Mouse (Mus musculus) midbrain, postnatal 0 days (tissue): ENCODE results near the gene Slc22a14. TPM values are rescaled to one million over a fixed set of nuclear protein-coding genes. Genes with fewer than 3 reads are reported as not detected.
A peak's percentile ranks its signal among the peaks of the same experiment; 100 is the strongest.

Experiments used
- ATAC-seq: fragments of 200-750 bp; cut with Nextera tagmentation; 2 replicates; pipeline ENCODE4 v1.8.0; 2017; ENCODE audit warnings: moderate number of reproducible peaks, mild to moderate bottlenecking, moderate TSS enrichment, moderate library complexity; ENCODE audit not compliant: low FRiP score
- DNase-seq: peaks from one replicate; pipeline ENCODE4 v3.0.0-alpha.2; 2015; ENCODE audit warnings: low spot score
- H3K27ac ChIP-seq: fragments of 300-500 bp; sonication (generic); 2 replicates; pipeline ENCODE4 v1.5.1; 2014; ENCODE audit warnings: low read depth, mild to moderate bottlenecking, low read length, mixed read lengths
- H3K27me3 ChIP-seq: fragments of 300-500 bp; sonication (generic); 2 replicates; pipeline ENCODE4 v1.6.1; 2014; ENCODE audit warnings: low read length, control low read depth, mixed read lengths; ENCODE audit not compliant: insufficient read depth
- H3K36me3 ChIP-seq: fragments of 300-500 bp; sonication (generic); 2 replicates; pipeline ENCODE4 v1.6.1; 2014; ENCODE audit warnings: low read length, control low read depth, mixed read lengths; ENCODE audit not compliant: insufficient read depth
- H3K4me1 ChIP-seq: fragments of 300-500 bp; sonication (generic); 2 replicates; pipeline ENCODE4 v1.6.1; 2014; ENCODE audit warnings: mild to moderate bottlenecking, control low read depth, antibody characterized with exemption, low read length, mixed read lengths; ENCODE audit not compliant: insufficient read depth
- H3K4me2 ChIP-seq: fragments of 300-500 bp; sonication (generic); 2 replicates; pipeline ENCODE4 v1.6.1; 2014; ENCODE audit warnings: low read depth, mild to moderate bottlenecking, low read length, mixed read lengths; ENCODE audit not compliant: poor library complexity, severe bottlenecking
- H3K4me3 ChIP-seq: fragments of 300-500 bp; sonication (generic); 2 replicates; pipeline ENCODE4 v1.5.1; 2014; ENCODE audit warnings: low read depth, mild to moderate bottlenecking, low read length, moderate library complexity
- H3K9ac ChIP-seq: fragments of 300-500 bp; sonication (generic); replicated peaks from 2 replicates; pipeline ENCODE4 v1.6.1; 2014; ENCODE audit warnings: mild to moderate bottlenecking, low read length, moderate library complexity, mixed read lengths; ENCODE audit not compliant: poor library complexity, severe bottlenecking
- H3K9me3 ChIP-seq: fragments of 300-500 bp; sonication (generic); 2 replicates; pipeline ENCODE4 v1.6.1; 2016; ENCODE audit warnings: low read length, control low read depth
- CTCF ChIP-seq: IDR thresholded peaks from 2 replicates; pipeline ENCODE4 v1.5.1; 2016; ENCODE audit warnings: antibody characterized with exemption, mild to moderate bottlenecking
- WGBS: fragments of 180-500 bp; shearing (Covaris S2); extraction: QIAGEN DNeasy Blood & Tissue Kit; methylation state at CpG from one replicate; pipeline ENCODE4 v1.1.7; 2014; 5-methylcytosine and 5-hydroxymethylcytosine counted together
- polyA plus RNA-seq: library from polyadenylated mRNA; unstranded; fragments of >200 nt; fragmentation: Nextera tagmentation; extraction: Ambion mirVana; gene quantifications from 2 replicates; pipeline ENCODE4 v1.2.1, GENCODE M21; 2015
- total RNA-seq: library from RNA; depleted of rRNA; stranded (reverse); fragments of >200 nt; gene quantifications from 2 replicates; pipeline ENCODE4 v1.2.3, GENCODE M21; 2014

Gene Slc22a14
- total and polyA plus RNA-seq, 2 experiments from 2014 or later, result not detected

- Histone ChIP-seq H3K9me3 (no peaks in the 10 kb centered on the region), H3K4me1 (no peaks in the 10 kb centered on the region), H3K4me3 (no peak overlapping the region), H3K27ac (no peak overlapping the region), H3K9ac (no peak overlapping the region), H3K27me3 (no peaks in the 10 kb centered on the region), H3K36me3 (peaks cover 5% of the 10 kb centered on the region; the same call in 1 of the 2 replicates), H3K4me2 (no peak overlapping the region)
- no peak for TF ChIP-seq CTCF
- DNase-seq (no peak), ATAC-seq (no peak)
- WGBS, result 97% methylated on average over 3 of the region's 3 CpGs
These were observed 3.0 kb upstream of the Slc22a14 start for GRCm38 (mm10) chr9:119368367-119368766.

- ATAC-seq (no peak), DNase-seq (no peak)
- H3K4me1 ChIP-seq, result no peaks in the 10 kb centered on the region
- H3K27me3 ChIP-seq, result no peaks in the 10 kb centered on the region
- H3K4me3 ChIP-seq, result no peak overlapping the region
- H3K9ac ChIP-seq, result no peak overlapping the region
- no peaks in the 10 kb centered on the region for H3K9me3 ChIP-seq
- no peak for TF ChIP-seq CTCF
- H3K4me2 ChIP-seq, result no peak overlapping the region
- WGBS, result 91% methylated on average over 12 of the region's 12 CpGs
- H3K27ac ChIP-seq, result no peak overlapping the region
- H3K36me3 ChIP-seq, result no peaks in the 10 kb centered on the region
These were observed 2.1 kb downstream of the Slc22a14 start for GRCm38 (mm10) chr9:119363229-119363628.

GRCm38 (mm10) chr9:119361416-119361815 lies 3.9 kb downstream of the Slc22a14 start:
- WGBS, result 93% methylated on average over 5 of the region's 5 CpGs
- ATAC-seq, result no peak
- no peaks in the 10 kb centered on the region for H3K36me3 ChIP-seq

GRCm38 (mm10) chr9:119358058-119358429 lies 7.3 kb downstream of the Slc22a14 start:
- H3K27me3 ChIP-seq, result no peaks in the 10 kb centered on the region
- no peak for TF ChIP-seq CTCF
- ATAC-seq (no peak), DNase-seq (no peak)
- H3K4me3 ChIP-seq, result peak overlapping the region; percentile 63
- no peaks in the 10 kb centered on the region for H3K9me3 ChIP-seq
- no peaks in the 10 kb centered on the region for H3K4me1 ChIP-seq
- WGBS, result 42% methylated on average over 9 of the region's 9 CpGs
- H3K27ac ChIP-seq, result no peak overlapping the region
- no peak overlapping the region for H3K9ac ChIP-seq
- peak overlapping the region; percentile 89 for H3K4me2 ChIP-seq
- no peaks in the 10 kb centered on the region for H3K36me3 ChIP-seq

More at GRCm38 (mm10) chr9:119361416-119361815, 3.9 kb downstream of the Slc22a14 start:
- no peaks in the 10 kb centered on the region for H3K4me1 ChIP-seq
- H3K27me3 ChIP-seq, result no peaks in the 10 kb centered on the region
- no peak for DNase-seq
- no peak overlapping the region for H3K9ac ChIP-seq
- no peak overlapping the region for H3K4me2 ChIP-seq
- H3K27ac ChIP-seq, result no peak overlapping the region
- H3K4me3 ChIP-seq, result no peak overlapping the region
- no peaks in the 10 kb centered on the region for H3K9me3 ChIP-seq
- no peak for TF ChIP-seq CTCF

- Histone ChIP-seq H3K27me3 (no peaks in the 10 kb centered on the region), H3K4me1 (no peaks in the 10 kb centered on the region), H3K36me3 (no peaks in the 10 kb centered on the region), H3K4me2 (peak within 1 kb of the TSS; percentile 89), H3K4me3 (peak within 1 kb of the TSS; percentile 63), H3K9ac (peak within 1 kb of the TSS; percentile 59), H3K27ac (no peak within 1 kb of the TSS), H3K9me3 (no peaks in the 10 kb centered on the region)
- ATAC-seq, result peak; percentile 86
- peak; percentile 91 for DNase-seq
- peak; percentile 84 for TF ChIP-seq CTCF
- 2% methylated on average over 62 of the region's 65 CpGs for WGBS
These were observed 7.9 kb downstream of the Slc22a14 start, which contains the start of gene Xylb for GRCm38 (mm10) chr9:119357331-119358057. Gene Xylb (plus strand): TSS chr9:119357381.

- Histone ChIP-seq H3K4me2 (no peak overlapping the region), H3K4me3 (no peak overlapping the region), H3K36me3 (peaks cover 5% of the 10 kb centered on the region; the same call in 1 of the 2 replicates), H3K9me3 (no peaks in the 10 kb centered on the region), H3K4me1 (no peaks in the 10 kb centered on the region), H3K27ac (no peak overlapping the region), H3K27me3 (no peaks in the 10 kb centered on the region), H3K9ac (no peak overlapping the region)
- 85% methylated on average over 6 of the region's 6 CpGs for WGBS
- no peak for DNase-seq
- no peak for TF ChIP-seq CTCF
- no peak for ATAC-seq
These were observed 9.4 kb downstream of the Slc22a14 start for GRCm38 (mm10) chr9:119355943-119356342.
